Mouse (Mus musculus) ES-E14 (cell line): Measurements from ENCODE around the gene Zdhhc3. TPM values are rescaled to one million over a fixed set of nuclear protein-coding genes. Genes with fewer than 3 reads are reported as not detected.

ENCODE experiments used
- DNase-seq: peaks from one replicate; pipeline ENCODE4 v3.0.0-alpha.2; 2013; ENCODE audit warnings: low read depth, low spot score
- H3K27ac ChIP-seq: 2 replicates; pipeline ENCODE4 v1.5.1; 2012; ENCODE audit warnings: low read depth, mild to moderate bottlenecking, low read length, moderate library complexity, mixed read lengths; ENCODE audit not compliant: poor library complexity, insufficient read depth, severe bottlenecking
- H3K36me3 ChIP-seq: 2 replicates; pipeline ENCODE4 v1.6.1; 2012; ENCODE audit warnings: mild to moderate bottlenecking, low read length, moderate library complexity, mixed read lengths; ENCODE audit not compliant: control insufficient read depth, poor library complexity, insufficient read depth, severe bottlenecking
- H3K4me1 ChIP-seq, 2 experiments: fragments of 150-350 bp in 1 of 2; sonication (generic) in 1 of 2; 2 replicates each; pipeline ENCODE4 v1.6.1; 2012; ENCODE audit warnings: low read length in 2 of 2, mild to moderate bottlenecking in 1 of 2, mixed read lengths in 1 of 2; ENCODE audit not compliant: control insufficient read depth in 2 of 2, insufficient read depth in 2 of 2, poor library complexity in 1 of 2
- H3K4me3 ChIP-seq, 2 experiments: fragments of 150-350 bp in 1 of 2; sonication (generic) in 1 of 2; 2 replicates each; pipeline ENCODE4 v1.5.1; 2012; ENCODE audit warnings: low read length in 2 of 2, low read depth in 1 of 2, mild to moderate bottlenecking in 1 of 2, mixed read lengths in 1 of 2; ENCODE audit not compliant: insufficient read depth in 1 of 2, poor library complexity in 1 of 2, severe bottlenecking in 1 of 2
- H3K9ac ChIP-seq: 2 replicates; pipeline ENCODE4 v1.6.1; 2012; ENCODE audit warnings: low read depth, mild to moderate bottlenecking, low read length, mixed read lengths; ENCODE audit not compliant: poor library complexity, insufficient read depth, severe bottlenecking
- H3K9me3 ChIP-seq: fragments of 150-350 bp; sonication (generic); 2 replicates; pipeline ENCODE4 v1.6.1; 2012; ENCODE audit warnings: low read depth, mild to moderate bottlenecking, low read length; ENCODE audit not compliant: control insufficient read depth, insufficient read depth
- CHD2 ChIP-seq: IDR thresholded peaks from 2 replicates; pipeline ENCODE4 v1.6.1; 2014; ENCODE audit warnings: mild to moderate bottlenecking, low read depth, low read length, inconsistent platforms
- HCFC1 ChIP-seq: IDR thresholded peaks from 2 replicates; pipeline ENCODE4 v1.6.1; 2012; ENCODE audit warnings: low read length, inconsistent platforms, borderline replicate concordance; ENCODE audit not compliant: insufficient read depth
- MAFK ChIP-seq: IDR thresholded peaks from 2 replicates; pipeline ENCODE4 v1.6.1; 2014; ENCODE audit warnings: mild to moderate bottlenecking, low read depth, low read length, inconsistent platforms; ENCODE audit not compliant: insufficient read depth
- ZC3H11A ChIP-seq: IDR thresholded peaks from 2 replicates; pipeline ENCODE4 v1.6.1; 2012; ENCODE audit warnings: low read depth, mild to moderate bottlenecking, inconsistent platforms, low read length, borderline replicate concordance
- ZNF384 ChIP-seq: IDR thresholded peaks from 2 replicates; pipeline ENCODE4 v1.6.1; 2012; ENCODE audit warnings: low read depth, low read length, inconsistent platforms
- in situ Hi-C, 2 experiments: fragments of 600-800 bp; cut with MboI; formaldehyde crosslinking; loops; one replicate each; pipeline ENCODE4 v1.15.1; 2025; ENCODE audit warnings: low sequenced_read_pairs in 2 of 2, inconsistent platforms in 1 of 2; ENCODE audit not compliant: unreplicated experiment in 2 of 2
- total RNA-seq: library from RNA; depleted of rRNA; stranded (reverse); fragments of 300-350 nt; gene quantifications from 2 replicates; pipeline ENCODE4 v1.2.3, GENCODE M21; 2012

Gene Zdhhc3
- total RNA-seq, 1 experiment: 36.6 TPM

DNA sequence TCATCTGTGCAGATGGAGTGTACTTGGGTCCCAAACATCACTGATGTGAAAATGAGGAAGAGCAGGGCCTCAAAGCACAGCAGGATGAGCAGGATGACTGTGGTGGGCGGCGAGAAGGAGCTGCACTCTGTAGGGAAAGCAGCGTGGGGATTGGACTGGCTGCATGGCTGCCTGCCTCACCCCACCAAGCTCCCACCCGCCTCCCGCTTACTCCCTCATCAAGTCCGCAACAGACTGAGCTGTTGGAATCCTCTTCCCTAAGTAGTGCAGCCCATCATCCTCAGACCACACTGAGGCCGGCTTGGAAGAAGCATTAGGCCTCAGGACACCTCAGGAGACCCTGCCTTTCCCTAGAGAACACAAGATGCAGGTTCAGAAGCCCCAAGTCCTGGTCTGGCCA, 32.6 kb downstream of the Zdhhc3 start:
- in situ Hi-C loops: no loop called here
- Histone ChIP-seq H3K27ac (no peak overlapping the region), H3K9me3 (no peaks in the 10 kb centered on the region), H3K9ac (no peak overlapping the region), H3K4me3 (no peak overlapping the region), H3K36me3 (peaks cover 42% of the 10 kb centered on the region), H3K4me1 (no peaks in the 10 kb centered on the region)
- no peak for TF ChIP-seq ZC3H11A
- no peak for TF ChIP-seq ZNF384
- no peak for TF ChIP-seq HCFC1
- no peak for TF ChIP-seq MAFK
- no peak for TF ChIP-seq CHD2
- no peak for DNase-seq

- TF ChIP-seq MAFK (no peak), ZC3H11A (no peak)
- DNase-seq: no peak
- H3K27ac ChIP-seq: no peak overlapping the region
- H3K4me1 ChIP-seq: no peaks in the 10 kb centered on the region
- H3K36me3 ChIP-seq: peaks cover 35% of the 10 kb centered on the region
- in situ Hi-C loops: no loop called here
- no peaks in the 10 kb centered on the region for H3K9me3 ChIP-seq
- H3K4me3 ChIP-seq: no peak overlapping the region
- H3K9ac ChIP-seq: no peak overlapping the region
Measured at GRCm38 (mm10) chr9:123079149-123079548, 33.9 kb downstream of the Zdhhc3 start.

- TF ChIP-seq ZC3H11A (no peak), ZNF384 (no peak), MAFK (no peak), CHD2 (no peak), HCFC1 (no peak)
- Histone ChIP-seq H3K36me3 (no peaks in the 10 kb centered on the region), H3K4me1 (no peaks in the 10 kb centered on the region), H3K9ac (no peak overlapping the region), H3K4me3 (no peak overlapping the region), H3K9me3 (no peaks in the 10 kb centered on the region), H3K27ac (no peak overlapping the region)
- DNase-seq: no peak
- in situ Hi-C loops: no loop called here
Measured at GRCm38 (mm10) chr9:123060172-123060571, 52.8 kb downstream of the Zdhhc3 start.

DNA sequence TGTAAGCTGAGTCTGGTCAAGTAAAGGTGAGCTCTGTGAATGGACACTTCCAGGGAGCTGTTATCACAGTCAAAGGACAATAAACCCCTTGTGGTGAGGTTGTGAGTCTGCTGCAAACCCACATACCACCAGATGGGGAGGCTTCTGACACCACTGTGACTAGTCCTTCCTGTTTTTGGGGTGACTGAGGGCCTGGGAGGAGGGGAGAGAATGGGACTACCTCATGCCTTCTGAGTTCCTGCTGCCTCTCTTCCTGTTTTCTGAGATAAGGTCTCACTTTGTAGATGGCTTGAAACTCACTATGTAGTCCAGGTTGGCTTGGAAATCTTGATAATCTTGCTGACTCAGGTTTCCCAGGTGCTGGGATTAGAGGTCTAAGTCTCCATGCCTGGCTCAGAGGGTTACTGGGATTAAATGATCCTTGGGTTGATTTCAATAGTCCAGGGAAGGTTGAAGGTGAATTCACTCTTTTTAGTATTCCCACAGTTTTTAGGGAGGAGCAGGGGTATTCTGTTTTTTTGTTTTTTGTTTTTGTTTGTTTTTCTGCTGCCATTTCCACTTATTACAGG, 54.2 kb downstream of the Zdhhc3 start:
- TF ChIP-seq ZC3H11A: no peak
- TF ChIP-seq MAFK: 0 out of 2 replicates have a peak, but pooled peaks have one; percentile 56
- in situ Hi-C loops: no loop called here

GRCm38 (mm10) chr9:123047665-123048064, 65.3 kb downstream of the Zdhhc3 start:
- no peak for TF ChIP-seq CHD2
- TF ChIP-seq MAFK: no peak
- no peak for TF ChIP-seq HCFC1
- no peak for TF ChIP-seq ZC3H11A
- no peak for TF ChIP-seq ZNF384
- no peak overlapping the region for H3K4me3 ChIP-seq
- in situ Hi-C loops: no loop called here
- DNase-seq: no peak
- no peak overlapping the region for H3K27ac ChIP-seq
- no peaks in the 10 kb centered on the region for H3K9me3 ChIP-seq
- no peak overlapping the region for H3K9ac ChIP-seq
- no peaks in the 10 kb centered on the region for H3K36me3 ChIP-seq
- no peaks in the 10 kb centered on the region for H3K4me1 ChIP-seq

More for the DNA sequence above, 54.2 kb downstream of the Zdhhc3 start:
- Histone ChIP-seq H3K9ac (no peak overlapping the region), H3K4me1 (no peaks in the 10 kb centered on the region), H3K36me3 (no peaks in the 10 kb centered on the region), H3K9me3 (no peaks in the 10 kb centered on the region), H3K4me3 (no peak overlapping the region), H3K27ac (no peak overlapping the region)
- DNase-seq: no peak
